Mouse (Mus musculus) gastrocnemius, postnatal 36 days (tissue): Measurements from ENCODE around the gene Lhfp. TPM values are rescaled to one million over a fixed set of nuclear protein-coding genes. Genes with fewer than 3 reads are reported as not detected.

Experiments
- DNase-seq, 2 experiments: peaks; one replicate each; pipeline ENCODE4 v3.0.0; 2022
- intact Hi-C: fragments of 180-260 bp; cut with DNase I; formaldehyde crosslinking; loops from one replicate; pipeline ENCODE4 v1.15.1; 2025
- total RNA-seq, 2 experiments: library from RNA; stranded (reverse); gene quantifications; 2 replicates each; pipeline ENCODE4 v1.2.3; 2021

The Lhfp gene
- total RNA-seq, 2 experiments from 2014 or later: 12.0 to 12.1 TPM

- intact Hi-C loops: loop anchor here (5.0 kb wide), 1 partner anchor 208 kb away; no protein-coding TSS in a partner anchor
- no peak for DNase-seq
These were observed 1.6 kb upstream of the Lhfp start for GRCm38 (mm10) chr3:53039746-53040145.

- intact Hi-C loops: loop anchor here (5.0 kb wide), 1 partner anchor 206 kb away; no protein-coding TSS in a partner anchor
- no peak for DNase-seq
These were observed 526 bp upstream of the Lhfp start for GRCm38 (mm10) chr3:53040593-53041410.

- peak in 1 of 2 experiments; percentile 20 for DNase-seq
- intact Hi-C loops: loop anchor here (5.0 kb wide), 1 partner anchor 205 kb away; no protein-coding TSS in a partner anchor
These were observed 876 bp downstream of the Lhfp start for GRCm38 (mm10) chr3:53042240-53042567.

GRCm38 (mm10) chr3:53043206-53043780, 2.0 kb downstream of the Lhfp start:
- intact Hi-C loops: loop anchor here (5.0 kb wide), 1 partner anchor 204 kb away; no protein-coding TSS in a partner anchor
- no peak for DNase-seq

- no peak for DNase-seq
- intact Hi-C loops: loop anchor here (5.0 kb wide), 1 partner anchor 203 kb away; no protein-coding TSS in a partner anchor
These were observed 2.9 kb downstream of the Lhfp start for GRCm38 (mm10) chr3:53044238-53044637.

- intact Hi-C loops: loop anchor here (5.0 kb wide), 1 partner anchor 203 kb away; no protein-coding TSS in a partner anchor
- no peak for DNase-seq
These were observed 3.5 kb downstream of the Lhfp start for GRCm38 (mm10) chr3:53044682-53045299.

GRCm38 (mm10) chr3:53045697-53046096, 4.4 kb downstream of the Lhfp start:
- intact Hi-C loops: no loop called here
- no peak for DNase-seq

- intact Hi-C loops: no loop called here
- no peak for DNase-seq
These were observed 5.0 kb downstream of the Lhfp start for GRCm38 (mm10) chr3:53046371-53046770.

- intact Hi-C loops: no loop called here
- no peak for DNase-seq
These were observed 11.1 kb downstream of the Lhfp start for GRCm38 (mm10) chr3:53052385-53052784.

GRCm38 (mm10) chr3:53056430-53056829, 15.1 kb downstream of the Lhfp start:
- intact Hi-C loops: no loop called here
- DNase-seq: no peak

GRCm38 (mm10) chr3:53059959-53060358, 18.6 kb downstream of the Lhfp start:
- intact Hi-C loops: no loop called here
- peak in 1 of 2 experiments; percentile 14 for DNase-seq

- intact Hi-C loops: no loop called here
- peak; percentile 18 to 20 for DNase-seq
These were observed 22.3 kb downstream of the Lhfp start for GRCm38 (mm10) chr3:53063423-53064147.

GRCm38 (mm10) chr3:53065267-53066094, 24.2 kb downstream of the Lhfp start:
- no peak for DNase-seq
- intact Hi-C loops: no loop called here

- no peak for DNase-seq
- intact Hi-C loops: no loop called here
These were observed 24.7 kb downstream of the Lhfp start for GRCm38 (mm10) chr3:53066095-53066372.

GRCm38 (mm10) chr3:53068399-53068798, 27.1 kb downstream of the Lhfp start:
- intact Hi-C loops: no loop called here
- no peak for DNase-seq

- DNase-seq: no peak
- intact Hi-C loops: no loop called here
These were observed 32.9 kb downstream of the Lhfp start for GRCm38 (mm10) chr3:53074264-53074663.

GRCm38 (mm10) chr3:53074761-53075160, 33.4 kb downstream of the Lhfp start:
- intact Hi-C loops: no loop called here
- no peak for DNase-seq

- no peak for DNase-seq
- intact Hi-C loops: no loop called here
These were observed 39.0 kb downstream of the Lhfp start for GRCm38 (mm10) chr3:53080286-53080685.

- no peak for DNase-seq
- intact Hi-C loops: no loop called here
These were observed 39.4 kb downstream of the Lhfp start for GRCm38 (mm10) chr3:53080710-53081109.

- no peak for DNase-seq
- intact Hi-C loops: no loop called here
These were observed 42.4 kb downstream of the Lhfp start for GRCm38 (mm10) chr3:53083717-53084116.
